Mouse (Mus musculus): ENCODE data around the gene Trdmt1.

DNA sequence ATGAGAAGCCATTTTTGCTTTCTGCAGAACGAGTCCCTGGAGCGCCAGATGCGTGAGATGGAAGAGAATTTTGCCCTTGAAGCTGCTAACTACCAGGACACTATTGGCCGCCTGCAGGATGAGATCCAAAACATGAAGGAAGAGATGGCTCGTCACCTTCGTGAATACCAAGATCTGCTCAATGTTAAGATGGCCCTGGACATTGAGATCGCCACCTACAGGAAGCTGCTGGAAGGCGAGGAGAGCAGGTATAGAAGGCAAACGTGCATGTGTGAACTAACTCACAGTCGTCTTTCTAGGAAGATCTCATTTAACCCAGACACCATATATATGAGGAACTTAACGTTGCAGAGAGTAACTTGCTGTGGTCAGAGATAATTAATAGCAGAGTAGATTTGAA is 35.5 kb upstream of the Trdmt1 start:
- peak; percentile 46 for TF ChIP-seq CTCF (IDR thresholded peaks at IDR 0.05; ENCODE audit: low read depth)
- no peak for TF ChIP-seq EP300 (IDR thresholded peaks at IDR 0.05; ENCODE audit: low read depth)
